Mouse (Mus musculus) layer of hippocampus, adult 11-12 months (tissue): ENCODE results near the gene Rrm2.

Experiments
- DNase-seq: peaks from one replicate; pipeline ENCODE4 v3.0.0; 2022; ENCODE audit warnings: low spot score

Rrm2 gene

DNA sequence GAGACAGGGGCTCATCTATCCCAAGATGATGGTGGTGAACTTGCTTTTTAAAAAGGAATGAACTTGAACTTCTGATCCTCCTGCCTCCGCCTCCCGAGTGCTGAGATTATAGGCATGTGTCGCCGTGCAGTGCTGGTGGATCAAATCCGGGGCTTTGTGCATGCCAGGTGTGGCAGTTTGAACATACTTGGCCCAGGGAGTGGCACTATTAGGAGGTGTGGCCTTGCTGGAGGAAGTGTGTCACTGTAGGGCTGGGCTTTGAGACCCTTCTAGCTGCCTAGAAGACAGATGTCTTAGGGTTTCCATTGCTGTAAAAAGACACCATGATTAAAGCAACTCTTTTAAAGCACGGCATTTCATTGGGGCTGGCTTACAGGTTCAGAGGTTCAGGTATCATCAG, 42.5 kb downstream of the Rrm2 start:
- no peak for DNase-seq

DNA sequence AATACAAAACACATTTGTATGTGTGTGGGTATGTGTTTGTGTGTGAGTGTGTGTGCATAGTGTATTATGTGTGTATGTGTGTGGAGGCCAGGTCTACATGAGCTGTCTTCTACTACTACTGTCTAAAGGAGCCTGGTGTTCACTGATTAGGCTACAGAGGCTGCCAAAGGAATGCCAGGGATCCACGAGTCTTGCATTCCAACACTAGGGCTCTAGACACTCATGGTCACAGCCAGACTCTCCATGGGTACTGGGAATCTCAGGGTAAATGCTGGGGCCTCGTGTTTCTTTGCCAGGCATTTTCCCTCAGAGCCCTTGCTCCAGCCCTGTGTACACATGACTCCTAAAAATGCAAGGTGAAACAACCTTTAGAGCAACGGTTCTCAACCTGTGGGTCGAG, 45.6 kb downstream of the Rrm2 start:
- no peak for DNase-seq

GRCm38 (mm10) chr12:24754693-24755092, 46.7 kb downstream of the Rrm2 start:
- no peak for DNase-seq

GRCm38 (mm10) chr12:24755471-24755870, 47.4 kb downstream of the Rrm2 start:
- DNase-seq: no peak

GRCm38 (mm10) chr12:24757387-24757786, 49.3 kb downstream of the Rrm2 start:
- DNase-seq: no peak

GRCm38 (mm10) chr12:24758374-24758773, 50.3 kb downstream of the Rrm2 start:
- DNase-seq: peak; percentile 26

DNA sequence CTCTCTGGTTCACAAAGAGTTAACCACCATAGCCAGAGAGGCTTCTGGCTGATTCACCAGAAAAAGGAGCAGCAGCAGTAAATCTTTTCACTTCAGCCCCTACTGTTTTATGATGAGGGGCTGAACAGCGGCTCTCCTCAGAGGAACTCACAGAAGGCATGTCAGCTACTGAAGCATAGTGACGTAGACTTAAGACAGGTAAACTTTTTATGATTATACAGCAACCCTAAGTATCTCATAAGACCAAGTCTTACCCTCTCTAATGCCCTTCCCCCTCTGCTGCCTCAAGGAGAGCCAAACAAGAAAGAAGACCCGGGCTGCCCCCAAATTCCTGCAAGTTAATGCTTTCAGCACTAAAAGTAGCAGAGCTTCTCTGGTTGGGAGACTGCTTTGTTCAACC, 54.2 kb downstream of the Rrm2 start:
- no peak for DNase-seq
